Mouse (Mus musculus): ENCODE measurements around the gene Stx18.

Stx18 gene

DNA sequence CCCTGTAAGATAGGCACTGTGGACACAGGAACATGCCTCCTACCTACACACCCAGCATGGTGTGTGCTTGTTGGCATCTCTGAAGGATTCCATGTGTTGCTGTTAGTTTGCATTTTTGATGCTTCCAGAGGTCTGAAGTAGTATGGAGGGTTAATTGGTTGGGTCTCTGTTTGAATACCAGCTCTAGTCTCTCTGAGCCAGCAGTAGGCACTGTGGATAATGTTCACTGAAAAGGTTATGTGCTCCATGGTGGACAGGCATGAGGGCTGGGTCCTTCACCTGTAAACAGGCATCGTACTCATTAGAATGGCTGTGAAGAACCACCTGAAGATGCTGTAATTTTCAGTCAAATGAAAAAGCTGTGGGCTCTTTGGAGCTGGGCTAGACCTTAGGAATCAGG lies 41.9 kb downstream of the Stx18 start:
- DNase-seq (ENCODE audit: low spot score), result no peak

DNA sequence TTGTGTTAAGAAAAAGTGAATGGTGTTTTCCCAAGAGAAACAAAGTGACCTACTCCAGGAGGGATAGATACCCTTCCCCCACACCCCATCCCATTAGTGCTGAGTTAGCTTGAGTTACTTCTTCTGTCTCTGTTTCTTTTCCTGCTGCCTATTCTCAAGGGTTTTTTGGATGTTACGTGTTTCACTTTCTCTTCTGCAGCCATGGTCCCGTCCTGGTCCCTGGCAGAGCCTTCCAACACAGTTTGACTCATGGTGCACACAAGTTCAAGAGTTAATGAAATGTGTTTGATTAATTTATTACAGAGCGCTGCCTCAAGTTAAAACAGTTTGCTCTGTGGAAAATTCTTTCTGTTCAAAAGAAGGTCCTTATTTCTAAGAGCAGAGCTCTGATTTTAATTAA lies 44.0 kb downstream of the Stx18 start:
- DNase-seq (ENCODE audit: low spot score), result no peak

DNA sequence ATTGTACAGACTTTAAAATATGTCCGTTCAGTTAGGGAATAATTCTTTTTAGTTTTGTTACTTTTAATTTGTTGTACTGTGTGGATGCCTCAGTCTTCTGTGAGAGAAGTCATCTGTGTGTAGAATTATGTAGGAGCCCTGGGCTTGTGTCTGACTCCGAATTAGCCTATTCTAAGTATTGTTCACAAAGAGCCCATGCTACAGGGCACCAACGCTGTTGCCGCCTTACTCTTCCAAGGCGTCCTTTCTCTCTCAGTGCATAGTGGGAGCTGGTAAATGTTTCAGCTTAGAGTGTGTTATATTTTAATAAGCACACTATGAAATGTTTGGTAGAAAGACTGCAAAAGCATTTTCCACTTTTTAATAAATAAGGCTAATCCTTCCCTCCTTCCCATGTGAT lies 44.8 kb downstream of the Stx18 start:
- no peak for DNase-seq (ENCODE audit: low spot score)

DNA sequence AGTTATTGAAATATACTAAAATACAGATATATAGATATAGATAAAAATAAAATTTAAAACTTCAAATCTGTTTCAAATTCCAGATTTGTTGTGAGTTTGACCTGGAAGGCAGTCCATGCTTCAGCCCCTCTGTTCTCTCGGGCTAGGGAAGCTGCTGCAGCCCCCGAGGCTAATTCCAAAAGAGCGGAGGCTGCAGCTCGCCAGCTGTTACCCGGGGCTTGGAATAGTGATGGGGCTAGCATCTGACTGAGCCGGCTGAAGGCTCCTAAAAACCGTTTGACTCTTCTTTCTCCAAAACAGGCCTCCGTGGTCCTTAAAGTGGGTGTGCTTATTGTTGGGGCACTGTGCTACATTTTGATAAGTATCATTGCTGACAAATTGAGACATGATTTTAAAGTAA lies 46.1 kb downstream of the Stx18 start:
- DNase-seq (ENCODE audit: low spot score), result no peak

DNA sequence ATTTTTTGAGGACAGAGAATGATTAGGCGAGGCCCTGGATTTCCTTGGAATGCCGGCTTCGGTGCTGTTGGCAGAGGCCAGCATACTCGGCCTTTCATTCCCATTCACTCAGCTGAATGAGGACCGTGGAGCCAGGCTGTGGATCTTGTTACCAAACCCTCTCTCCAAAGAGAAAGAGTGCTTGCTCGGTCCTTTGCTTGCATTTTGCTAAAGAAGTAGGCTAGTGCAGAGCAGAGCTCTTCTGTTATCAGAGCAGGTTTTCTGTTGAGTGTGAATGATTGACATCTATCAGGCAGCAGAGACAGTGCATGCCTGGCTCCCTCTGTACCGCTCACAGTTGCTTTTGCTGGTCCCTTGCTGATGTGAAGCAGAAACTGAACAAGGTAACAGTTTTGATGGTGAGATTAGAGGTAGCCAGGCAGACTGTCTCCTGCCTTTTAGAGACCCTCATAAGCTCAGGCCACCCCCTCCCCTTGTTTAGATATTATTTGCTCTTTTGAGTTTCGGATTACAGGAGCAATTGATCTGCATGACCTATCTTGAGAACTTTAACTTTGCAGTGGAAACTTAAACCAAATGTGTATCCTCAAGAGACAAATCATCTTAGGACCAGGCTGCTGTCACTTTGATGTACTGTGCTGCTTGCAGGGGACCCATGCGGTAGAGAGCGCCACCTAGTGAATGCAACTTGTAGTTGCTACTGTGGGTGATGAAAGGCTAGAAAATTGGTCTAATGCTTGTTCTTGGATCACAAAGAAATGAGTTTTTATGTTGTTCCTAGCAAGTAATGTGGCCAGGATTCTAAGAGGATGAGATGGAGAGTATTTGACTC lies 47.2 kb downstream of the Stx18 start:
- DNase-seq (ENCODE audit: low spot score), result peak; percentile 24

DNA sequence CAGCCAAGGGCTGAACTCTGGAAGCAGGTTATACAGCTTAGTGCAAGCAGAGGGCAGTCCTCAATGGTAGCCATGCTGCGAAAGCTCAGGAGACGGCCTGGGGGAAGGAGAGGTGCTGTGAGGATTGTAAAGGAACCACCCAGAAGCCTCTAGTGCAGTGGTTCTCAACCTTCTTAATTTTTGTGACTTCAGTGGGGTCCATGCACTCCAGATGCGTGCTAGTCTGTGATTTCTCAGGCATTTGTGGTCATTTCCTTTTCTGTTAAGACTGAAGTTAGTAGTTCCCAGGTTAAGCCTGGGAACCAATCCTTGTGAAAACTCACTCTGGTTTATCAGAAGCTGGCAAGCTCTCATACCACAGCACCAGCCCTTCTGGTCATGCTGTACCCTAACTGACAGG lies 51.6 kb downstream of the Stx18 start:
- no peak for DNase-seq (ENCODE audit: low spot score)

DNA sequence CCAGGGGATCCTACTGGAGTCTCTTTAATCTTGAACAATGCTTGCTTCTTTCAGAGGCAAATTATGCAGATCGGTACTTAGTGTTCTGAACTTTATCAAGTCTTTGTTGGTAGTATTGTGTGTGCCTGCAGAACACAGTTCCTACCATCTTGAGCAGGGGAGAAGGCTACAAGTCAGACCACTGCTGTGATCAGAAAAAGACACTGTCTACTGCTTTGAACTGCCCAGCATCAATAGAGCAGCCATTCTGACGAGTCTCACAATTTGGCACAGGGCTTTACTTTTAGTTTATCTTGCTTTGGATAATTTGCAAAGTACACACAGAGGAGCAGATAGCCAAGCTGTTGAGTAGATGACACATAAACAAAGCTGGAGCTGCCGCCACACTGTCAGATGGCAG lies 52.0 kb downstream of the Stx18 start:
- no peak for DNase-seq (ENCODE audit: low spot score)

DNA sequence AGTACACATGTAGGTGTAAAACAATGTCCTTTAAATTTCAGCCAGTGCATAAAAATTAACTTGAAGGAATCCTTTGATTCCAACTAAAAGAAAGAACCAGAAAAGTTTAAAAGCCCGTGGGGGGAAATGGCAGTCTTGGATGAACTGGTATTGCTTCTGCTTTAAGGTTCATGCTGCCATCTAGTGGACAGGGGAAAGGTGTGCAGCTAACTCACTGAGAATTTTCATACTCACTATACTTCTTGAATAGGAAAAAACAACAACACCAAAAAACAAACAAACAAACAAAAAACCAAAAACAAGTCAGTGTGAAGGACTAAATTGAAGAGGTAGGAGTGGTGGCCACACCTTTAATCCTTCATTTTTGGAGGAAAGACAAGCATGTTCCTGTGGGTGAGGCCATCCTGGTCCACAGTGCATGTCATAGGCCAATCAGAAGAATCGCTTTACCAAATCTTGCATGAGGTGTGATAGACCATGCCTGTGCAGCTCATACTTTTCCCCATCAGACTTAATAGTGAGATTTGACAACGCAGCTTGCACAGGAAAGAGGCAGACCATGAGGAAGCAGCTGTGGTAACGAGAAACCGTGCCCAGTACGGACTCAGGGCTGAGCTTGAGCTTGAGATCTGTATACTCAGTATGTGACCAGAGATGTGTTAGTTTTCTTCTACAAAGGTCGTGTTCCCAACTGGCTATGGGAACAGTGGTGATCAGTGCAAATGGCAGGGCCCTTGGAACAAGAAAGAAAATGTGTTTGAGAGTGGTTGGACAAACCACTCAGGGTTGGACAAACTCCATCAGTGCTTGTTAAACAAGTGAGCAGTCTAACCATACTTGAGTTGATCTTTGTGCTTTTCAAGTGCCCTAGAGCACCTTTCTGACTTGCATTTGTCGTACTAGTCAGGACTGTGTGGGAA lies 52.8 kb downstream of the Stx18 start:
- no peak for DNase-seq (ENCODE audit: low spot score)

DNA sequence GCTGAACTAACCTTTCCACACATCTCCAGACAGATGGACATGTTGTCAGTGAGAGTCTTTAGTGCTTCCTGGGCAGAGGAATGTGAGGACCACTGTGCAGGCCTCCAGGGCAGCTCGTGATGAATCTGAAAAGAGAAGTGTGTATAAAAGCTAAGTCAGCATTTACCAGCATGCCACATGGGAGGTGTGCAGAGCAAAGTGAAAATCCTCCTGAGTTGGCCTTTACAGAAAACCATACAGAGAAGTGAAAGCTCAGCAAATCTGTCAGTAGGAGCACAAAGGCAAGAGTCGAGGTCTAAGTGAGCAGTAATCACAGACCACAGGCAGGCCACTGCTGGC lies 53.4 kb downstream of the Stx18 start:
- no peak for DNase-seq (ENCODE audit: low spot score)

DNA sequence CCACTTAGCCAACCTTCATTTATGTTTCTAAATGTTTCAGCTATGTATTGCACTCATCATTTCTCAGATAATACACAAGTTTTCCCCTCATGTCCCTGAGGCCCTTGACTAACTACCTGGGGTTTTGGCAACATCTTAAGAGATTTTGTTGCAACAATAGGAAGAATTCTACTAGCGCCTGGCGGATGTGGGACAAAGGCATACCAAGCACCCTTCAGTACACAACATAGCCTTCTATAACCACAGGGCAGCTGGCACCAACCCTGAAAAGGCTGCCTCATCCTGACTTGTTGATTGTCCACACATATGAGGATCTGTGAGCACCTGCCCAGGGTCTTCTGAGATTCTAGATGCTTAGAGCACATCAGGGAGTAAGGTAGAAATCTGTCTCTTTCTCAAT lies 55.8 kb downstream of the Stx18 start:
- DNase-seq (ENCODE audit: low spot score), result no peak

DNA sequence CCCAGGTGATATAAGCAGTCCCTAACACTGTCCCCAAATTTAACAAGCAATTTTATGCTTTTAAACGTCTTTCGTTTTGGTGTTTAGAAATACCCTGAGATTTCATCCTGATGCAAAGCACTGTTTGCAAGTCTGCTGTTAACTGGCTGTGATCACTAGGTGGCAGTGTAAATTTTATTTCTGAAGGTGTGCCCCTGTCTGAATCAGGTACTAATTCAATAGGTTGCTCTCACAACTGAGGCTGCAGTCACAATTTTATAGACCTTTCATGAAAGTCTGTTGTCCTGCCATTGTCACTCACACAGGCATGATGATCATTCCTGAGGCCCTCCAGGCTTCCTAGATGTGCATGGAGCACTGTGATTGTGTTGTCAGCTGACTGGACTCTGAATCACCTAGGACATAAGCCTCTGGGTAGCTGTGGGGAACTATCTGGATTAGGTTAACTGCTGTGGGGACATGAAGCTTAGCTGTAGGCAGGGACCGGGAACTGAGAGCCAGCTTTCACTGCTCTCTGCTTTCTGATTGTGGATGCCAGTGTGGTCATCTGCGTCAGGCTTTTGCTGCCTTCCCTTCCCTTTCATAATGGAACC lies 59.1 kb downstream of the Stx18 start:
- DNase-seq (ENCODE audit: low spot score), result no peak

DNA sequence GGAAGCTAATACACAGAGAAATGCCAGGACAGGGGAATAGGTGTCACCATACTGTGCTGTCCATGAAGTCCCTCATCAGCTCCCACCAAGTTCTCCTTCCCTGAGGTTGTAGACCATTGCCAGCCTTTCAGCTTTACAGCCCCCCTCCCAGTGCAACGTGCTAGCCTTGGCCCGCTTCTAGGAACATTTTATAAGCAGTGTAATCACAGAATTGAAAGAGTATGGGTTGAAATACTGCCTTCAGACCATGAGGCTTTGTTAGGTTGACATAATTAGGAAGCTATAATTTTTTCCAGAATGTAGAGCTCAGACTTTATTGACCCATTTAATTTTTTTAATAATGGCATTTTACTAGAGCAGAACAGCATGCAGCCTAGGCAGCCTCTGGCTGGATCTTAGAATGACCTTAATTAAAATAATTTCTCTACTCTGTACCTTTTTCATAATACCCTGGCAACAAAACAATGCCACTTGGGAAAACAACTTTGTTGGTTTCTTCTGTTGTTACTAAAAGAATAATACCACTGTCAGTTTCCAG lies 60.7 kb downstream of the Stx18 start:
- no peak for DNase-seq (ENCODE audit: low spot score)

DNA sequence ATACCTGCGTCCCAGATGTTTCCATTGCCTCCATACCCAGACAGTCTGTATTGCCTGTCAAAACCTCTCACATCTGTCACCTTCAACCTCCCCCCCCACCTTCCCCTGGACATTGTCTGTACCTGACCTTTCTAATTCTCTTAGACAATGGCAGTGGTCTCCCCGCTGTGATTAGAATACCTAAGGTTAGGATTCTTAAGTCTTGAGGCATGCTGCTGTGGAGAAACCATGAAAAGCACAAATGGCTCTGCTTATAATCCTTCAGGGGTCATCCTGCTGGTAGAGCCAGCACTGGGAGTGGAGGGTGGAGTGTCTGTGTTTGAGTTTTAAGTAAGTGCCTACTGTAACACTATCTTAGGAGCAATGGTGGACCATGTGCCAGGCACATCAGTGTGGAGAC lies 64.4 kb downstream of the Stx18 start:
- no peak for DNase-seq (ENCODE audit: low spot score)

DNA sequence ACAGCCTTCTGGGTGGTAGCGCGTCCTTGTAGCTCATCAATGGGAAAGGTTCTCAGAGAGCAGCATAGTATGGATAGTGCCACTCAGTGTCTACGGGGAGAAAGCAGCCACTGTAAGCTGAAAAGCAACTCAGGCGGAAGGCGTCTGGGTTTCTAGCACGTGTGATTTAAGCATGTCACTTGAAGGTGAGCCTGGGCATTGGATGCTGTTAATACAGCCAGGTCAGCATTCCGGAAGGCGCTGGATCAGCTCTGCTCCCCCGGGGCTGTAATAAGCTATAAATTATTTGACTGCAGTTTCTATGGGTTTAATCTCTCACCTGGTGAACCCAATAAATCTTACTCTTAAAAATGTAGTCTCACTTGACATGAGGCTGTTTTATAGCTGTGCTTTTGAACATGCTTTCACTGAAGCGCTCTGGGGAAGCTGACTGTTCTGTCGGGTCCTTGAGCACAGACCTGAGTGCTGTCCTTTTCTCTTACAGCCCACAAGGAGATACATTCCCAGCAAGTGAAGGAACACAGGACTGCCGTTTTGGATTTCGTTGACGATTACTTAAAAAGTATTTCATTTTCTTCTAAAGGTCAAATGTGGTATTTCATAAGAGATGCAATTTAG lies 67.6 kb downstream of the Stx18 start:
- no peak for DNase-seq (ENCODE audit: low spot score)

DNA sequence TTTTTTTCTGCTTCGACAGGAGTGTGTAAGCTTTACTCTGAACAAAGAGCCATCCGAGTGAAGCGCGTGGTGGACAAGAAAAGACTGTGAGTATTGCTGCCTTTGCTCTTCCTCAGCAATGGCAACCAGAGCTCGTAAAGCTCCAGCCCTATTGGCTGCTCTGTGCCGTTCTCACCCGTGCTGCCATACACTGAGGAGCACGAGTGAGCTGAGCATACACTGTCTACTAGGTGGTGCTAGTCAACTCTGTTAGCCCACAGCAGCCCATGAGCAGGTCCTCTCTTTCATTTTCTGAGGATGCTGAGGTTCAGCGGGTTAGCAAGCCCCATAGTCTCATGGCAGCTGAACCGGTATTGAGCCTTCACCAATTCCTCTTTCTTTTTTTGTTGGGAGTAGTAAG lies 68.3 kb downstream of the Stx18 start:
- DNase-seq (ENCODE audit: low spot score), result no peak

DNA sequence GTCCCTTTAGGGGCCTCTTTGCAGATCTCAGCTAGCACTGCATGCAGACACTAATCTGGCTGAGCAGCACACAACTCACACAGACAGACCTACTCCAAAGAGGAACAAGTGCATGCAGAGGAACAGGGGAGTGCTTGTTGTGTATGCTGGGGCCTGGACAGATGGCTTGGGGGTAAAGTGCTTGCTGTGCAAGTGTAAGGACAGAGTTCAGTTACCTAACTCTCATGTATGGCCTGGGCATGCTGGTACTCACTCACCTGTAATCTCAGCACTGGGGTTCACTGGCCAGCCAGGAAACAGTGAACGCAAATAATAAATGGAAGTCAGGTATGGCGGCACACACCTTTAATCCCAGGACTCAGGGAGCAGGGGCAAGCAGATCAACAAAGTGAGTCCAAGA lies 76.0 kb downstream of the Stx18 start:
- DNase-seq (ENCODE audit: low spot score), result no peak

DNA sequence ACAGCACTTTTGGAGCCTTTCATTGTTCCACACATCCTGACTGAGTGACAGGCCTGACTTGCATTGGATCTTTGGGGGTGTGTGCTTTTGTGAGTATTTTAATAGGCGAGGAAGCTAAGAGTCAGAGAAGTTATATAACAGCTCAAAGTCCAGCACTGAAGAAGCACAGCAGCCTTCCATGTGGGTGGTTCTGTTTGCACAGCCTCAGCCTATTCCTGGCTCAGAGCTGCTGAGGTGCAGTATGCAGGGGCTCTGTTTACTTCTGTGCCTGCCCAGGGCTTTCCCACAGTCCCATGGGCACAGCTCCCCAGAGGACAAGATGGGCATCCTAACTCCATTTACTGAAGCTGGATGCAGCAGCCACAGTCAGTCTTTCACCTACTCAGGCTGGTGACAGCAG lies 78.5 kb downstream of the Stx18 start:
- no peak for DNase-seq (ENCODE audit: low spot score)

DNA sequence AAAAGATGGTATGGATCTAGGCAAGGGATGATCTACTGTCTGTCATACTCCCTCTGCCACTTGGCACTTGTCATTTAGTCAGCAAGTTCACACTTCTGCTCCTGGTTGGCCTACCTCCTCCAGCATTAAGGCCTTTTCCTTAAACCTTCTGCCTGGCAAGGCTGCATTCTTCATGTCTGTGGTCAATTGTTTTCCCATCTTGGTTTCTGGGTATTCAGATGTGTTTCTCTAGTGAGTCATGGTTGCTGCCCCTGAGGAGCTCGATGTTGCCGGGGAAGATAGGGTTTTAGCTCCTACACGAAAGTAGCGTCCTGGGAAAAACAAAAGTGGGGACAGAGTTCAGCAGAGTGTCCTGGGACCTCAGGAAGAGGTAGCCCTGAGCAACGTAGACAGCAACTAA lies 80.7 kb downstream of the Stx18 start:
- DNase-seq (ENCODE audit: low spot score), result no peak

DNA sequence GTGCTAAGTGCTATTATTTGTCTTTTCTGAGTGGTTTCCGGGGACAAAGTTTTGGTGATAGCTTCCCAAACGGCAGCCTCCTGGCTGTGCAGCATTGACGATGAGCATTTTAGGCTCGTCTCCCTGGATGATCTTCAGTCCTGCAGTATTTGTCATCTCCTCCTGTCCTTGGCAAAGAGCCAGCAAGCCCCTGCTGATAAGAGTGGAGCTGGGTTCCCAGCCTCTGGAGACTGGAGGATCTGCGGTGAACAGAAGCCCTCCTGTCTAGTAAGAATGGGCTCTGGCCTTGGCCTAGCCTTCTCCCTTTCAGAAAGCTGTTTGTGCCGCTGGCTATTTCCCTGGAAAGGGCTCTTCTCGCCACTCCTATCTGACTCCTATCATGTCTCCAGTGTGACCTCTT lies 83.2 kb downstream of the Stx18 start:
- DNase-seq (ENCODE audit: low spot score), result peak; percentile 45

DNA sequence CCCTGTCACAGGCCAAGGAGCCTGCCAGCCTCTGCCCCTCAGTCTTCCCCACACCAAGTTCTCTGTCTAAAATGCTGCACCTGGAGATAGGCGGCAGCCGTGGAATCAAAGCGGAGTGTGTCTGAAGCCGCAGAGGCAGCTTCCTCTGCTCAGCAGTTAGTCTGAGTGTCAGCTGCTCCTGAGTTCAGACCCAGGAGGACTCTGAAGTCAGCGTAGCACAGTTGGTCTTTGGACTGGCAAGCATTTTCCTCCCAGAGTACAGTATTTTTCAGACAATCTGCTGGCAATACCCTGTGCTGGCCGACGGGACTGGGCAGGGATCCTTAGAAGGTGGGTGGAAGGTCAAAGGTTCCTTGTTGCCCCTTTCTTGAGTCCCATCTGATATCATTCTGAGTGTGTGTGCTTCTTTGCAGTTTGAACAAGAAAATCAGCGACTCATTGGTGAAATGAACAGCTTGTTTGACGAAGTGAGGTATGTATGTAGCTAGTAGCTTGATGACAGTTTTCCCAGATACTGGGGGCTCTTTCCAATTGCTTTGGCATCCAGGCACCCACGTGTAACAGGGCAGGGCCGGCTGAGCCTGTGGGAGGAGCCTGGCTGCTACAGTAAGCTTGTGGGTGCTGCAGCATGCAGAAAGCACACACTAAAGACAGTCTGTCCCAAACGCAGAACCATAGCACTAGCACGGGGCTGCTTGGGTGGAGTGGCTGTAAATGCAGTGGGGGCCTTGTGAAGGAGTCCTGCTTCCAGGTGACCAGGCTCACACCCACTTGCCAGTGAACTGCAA lies 88.2 kb downstream of the Stx18 start:
- no peak for DNase-seq (ENCODE audit: low spot score)

DNA sequence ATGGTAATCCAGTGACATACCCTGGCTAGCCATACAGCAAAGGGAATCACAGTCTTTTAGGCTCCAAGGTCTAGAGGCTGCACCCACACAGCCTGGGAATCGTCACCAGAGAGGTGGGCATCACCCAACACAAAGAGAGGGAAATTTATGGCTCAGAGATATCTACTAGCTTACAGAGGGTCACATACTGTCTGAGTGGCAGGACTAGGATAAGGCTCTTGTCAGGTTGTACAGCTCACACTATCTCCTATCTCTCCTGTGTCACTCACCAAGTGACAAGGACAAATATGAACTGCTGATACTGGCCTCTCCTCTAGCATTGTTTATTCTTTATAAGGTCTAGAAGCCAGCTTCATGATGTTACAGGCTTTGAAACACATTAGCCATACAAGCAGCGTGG lies 90.8 kb downstream of the Stx18 start:
- DNase-seq (ENCODE audit: low spot score), result no peak

DNA sequence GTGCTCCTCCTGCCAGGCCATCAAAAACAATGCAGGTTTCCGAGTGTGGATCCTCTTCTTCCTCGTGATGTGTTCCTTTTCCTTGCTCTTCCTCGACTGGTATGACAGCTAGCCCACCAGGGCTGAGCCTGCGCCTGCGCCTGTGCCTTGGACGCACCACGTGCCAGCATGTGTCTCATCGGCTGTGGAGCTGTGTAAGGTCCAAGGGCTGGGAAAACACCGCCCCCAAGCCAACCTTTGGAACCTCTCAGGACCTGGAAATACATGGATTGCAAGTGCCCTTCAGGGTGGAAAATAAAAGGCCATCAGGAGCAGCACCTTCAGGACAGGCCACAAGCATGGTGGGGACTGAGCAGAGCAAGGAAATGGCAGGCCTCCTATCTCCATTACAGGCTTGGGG lies 97.7 kb downstream of the Stx18 start:
- no peak for DNase-seq (ENCODE audit: low spot score)
